Mouse (Mus musculus) testis, adult 2 months (tissue): Measurements from ENCODE around the gene 1700001C19Rik.

Experiments used
- CTCF ChIP-seq: fragments of 200-500 bp; IDR thresholded peaks from 2 replicates; pipeline ENCODE4 v1.5.1; 2012; ENCODE audit warnings: low read depth, mild to moderate bottlenecking, inconsistent platforms, low read length, moderate library complexity; ENCODE audit not compliant: control insufficient read depth, insufficient read depth, insufficient replicate concordance
- POLR2A ChIP-seq: fragments of 200-500 bp; IDR thresholded peaks from 2 replicates; pipeline ENCODE4 v1.6.1; 2012; ENCODE audit warnings: low read depth, mild to moderate bottlenecking, inconsistent platforms, low read length, moderate library complexity; ENCODE audit not compliant: control insufficient read depth

DNA sequence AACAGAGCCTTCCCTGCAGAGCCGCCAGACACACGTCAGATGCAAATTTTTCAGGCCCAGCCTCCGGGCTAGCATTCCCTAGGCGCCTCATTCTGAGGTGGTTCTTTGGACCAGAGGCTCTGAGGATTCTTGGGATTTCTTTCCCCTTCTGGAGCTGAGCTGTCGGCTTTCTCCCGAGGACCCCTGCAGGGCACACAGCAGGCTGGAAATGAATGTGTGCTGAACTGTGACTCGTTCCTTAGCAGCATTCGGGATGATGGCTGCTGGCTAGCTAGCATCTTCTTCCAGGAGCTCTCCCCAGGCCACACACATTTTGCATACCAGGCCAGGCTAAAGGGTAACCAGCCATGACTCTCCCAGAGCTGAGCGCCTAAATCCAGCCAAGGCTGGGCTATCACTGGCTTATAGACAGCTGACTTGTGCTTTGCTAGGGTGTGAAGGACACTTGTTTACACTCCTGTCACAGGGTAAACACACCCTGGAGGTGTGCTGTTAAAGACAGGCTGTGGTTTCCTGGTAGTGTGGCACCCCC, 3.2 kb upstream of the 1700001C19Rik start:
- TF ChIP-seq CTCF (no peak), POLR2A (no peak)
